Mouse (Mus musculus): ENCODE data around the gene Atp6ap1.

Gene Atp6ap1

DNA sequence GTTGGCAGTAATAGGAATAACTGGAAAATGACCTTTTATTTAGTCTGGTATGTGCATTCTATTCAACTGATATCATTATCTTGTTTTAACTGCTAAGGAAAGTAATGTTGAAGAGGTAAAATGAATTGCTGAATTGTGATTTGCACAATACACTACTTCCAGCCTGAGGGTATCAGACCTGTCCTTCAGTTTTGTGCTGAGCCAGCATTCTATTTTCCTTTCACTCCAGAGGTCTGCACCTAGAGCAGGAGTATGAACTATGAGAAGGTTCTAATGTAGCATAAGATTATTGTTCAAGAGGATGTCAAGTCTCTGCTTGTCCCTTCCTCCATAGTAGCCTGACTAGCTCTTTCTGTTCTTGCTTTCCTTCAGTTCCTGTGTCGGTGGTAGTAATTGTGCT is 1.5 kb downstream of the Atp6ap1 start:
- ATAC-seq (ENCODE audit: insufficient number of reproducible peaks, low FRiP score, low TSS enrichment), result no peak

DNA sequence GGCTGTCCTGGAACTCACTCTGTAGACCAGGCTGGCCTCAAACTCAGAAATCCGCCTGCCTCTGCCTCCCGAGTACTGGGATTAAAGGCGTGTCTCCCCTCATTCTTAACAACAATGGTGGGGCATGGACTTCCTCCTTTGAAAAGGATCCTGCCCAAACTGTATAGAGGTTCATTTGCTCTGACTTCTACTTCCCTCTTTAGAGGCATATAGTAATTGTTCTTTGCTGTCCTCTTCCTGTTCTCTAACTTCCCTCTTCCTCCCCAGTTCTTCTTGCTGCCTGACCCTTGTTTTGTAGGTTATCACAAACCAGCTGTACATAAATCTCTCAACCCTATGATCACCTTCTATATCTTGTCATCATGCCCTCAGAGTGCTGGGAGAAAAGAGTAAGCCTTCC is 2.8 kb downstream of the Atp6ap1 start:
- no peak for ATAC-seq (ENCODE audit: insufficient number of reproducible peaks, low FRiP score, low TSS enrichment)

DNA sequence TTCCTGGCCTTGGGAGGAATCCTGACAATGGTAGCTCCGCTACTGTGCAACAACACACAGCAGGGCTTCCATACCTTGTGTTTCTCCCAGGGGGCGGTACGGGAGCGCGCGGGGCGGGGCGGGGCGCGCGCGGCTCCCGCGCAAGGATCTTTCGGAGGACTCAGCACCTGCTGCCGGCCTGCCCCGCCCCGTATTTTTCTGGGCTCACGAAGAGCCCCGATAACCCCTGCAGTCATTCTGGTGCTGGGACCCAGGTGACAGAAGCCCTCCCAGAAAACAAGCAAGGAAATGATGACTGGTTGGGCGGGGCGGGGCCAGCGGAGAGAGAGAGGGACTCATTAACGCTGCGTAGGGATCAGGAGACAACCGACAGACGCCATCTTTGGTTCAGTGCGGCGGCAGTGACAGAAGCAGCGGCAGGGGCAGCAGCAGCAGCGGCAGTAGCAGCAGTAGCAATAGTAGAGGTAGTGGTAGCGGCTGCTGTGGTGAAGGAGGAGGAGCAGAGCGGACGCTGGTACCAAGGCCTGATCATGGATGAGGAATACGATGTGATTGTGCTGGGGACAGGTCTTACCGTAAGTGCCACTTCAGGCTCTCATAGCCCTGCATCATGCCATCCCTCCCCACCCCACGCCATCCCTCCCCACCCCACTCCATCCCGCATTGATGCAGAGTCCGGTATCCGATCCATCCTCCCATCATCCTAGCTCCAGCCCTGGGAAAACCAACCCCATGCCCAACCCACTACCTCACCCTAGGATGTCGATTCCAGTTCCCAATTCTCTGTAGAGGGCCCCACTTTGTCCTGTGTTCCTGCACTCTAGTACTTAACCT is 8.2 kb downstream of the Atp6ap1 start, which contains the start of gene Gdi1:
TSS of gene Gdi1 (plus strand) at position 132 of the 834 bp plus-strand sequence.
- peak; percentile 64 for ATAC-seq (ENCODE audit: insufficient number of reproducible peaks, low FRiP score, low TSS enrichment)

- peak; percentile 88; the same call in 1 of the 2 replicates for ATAC-seq (ENCODE audit: insufficient number of reproducible peaks, low FRiP score, low TSS enrichment)
Measured at GRCm38 (mm10) chrX:74312540-74313464, 15.9 kb downstream of the Atp6ap1 start, which contains the start of gene Fam50a. Gene Fam50a, plus strand, starts transcription at chrX:74313033.

DNA sequence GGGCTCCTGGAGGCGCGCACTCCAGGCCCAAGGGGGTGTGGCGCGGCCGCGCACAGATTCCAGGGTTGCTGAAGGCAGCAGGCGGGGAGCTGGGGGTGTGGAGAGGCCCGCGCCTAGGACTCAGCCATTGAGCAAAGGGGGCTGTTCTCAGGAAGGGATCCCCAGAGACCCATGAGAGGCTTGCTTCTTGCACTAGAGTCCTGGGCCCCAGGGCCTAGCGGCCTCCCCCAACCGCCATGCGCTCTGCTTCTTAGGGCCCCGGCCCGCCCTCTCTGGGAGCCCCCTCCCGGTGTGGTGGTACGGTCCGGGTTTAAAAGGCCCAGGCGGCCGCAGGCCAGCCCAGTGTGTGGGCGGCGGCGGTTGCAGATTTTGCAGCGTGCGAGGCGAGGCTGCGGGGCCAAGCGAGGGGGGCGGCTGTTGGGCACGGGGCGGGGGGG is 31.8 kb downstream of the Atp6ap1 start, which contains the start of gene Plxna3:
TSS of gene Plxna3 (plus strand) at position 342 of the 437 bp plus-strand sequence.
- ATAC-seq (ENCODE audit: insufficient number of reproducible peaks, low FRiP score, low TSS enrichment), result peak; percentile 80

- ATAC-seq (ENCODE audit: insufficient number of reproducible peaks, low FRiP score, low TSS enrichment), result no peak
Measured at GRCm38 (mm10) chrX:74329215-74329671, 32.3 kb downstream of the Atp6ap1 start.

- ATAC-seq (ENCODE audit: insufficient number of reproducible peaks, low FRiP score, low TSS enrichment), result 0 out of 2 replicates have a peak, but pooled peaks have one; percentile 31
Measured at GRCm38 (mm10) chrX:74330166-74330930, 33.5 kb downstream of the Atp6ap1 start.

DNA sequence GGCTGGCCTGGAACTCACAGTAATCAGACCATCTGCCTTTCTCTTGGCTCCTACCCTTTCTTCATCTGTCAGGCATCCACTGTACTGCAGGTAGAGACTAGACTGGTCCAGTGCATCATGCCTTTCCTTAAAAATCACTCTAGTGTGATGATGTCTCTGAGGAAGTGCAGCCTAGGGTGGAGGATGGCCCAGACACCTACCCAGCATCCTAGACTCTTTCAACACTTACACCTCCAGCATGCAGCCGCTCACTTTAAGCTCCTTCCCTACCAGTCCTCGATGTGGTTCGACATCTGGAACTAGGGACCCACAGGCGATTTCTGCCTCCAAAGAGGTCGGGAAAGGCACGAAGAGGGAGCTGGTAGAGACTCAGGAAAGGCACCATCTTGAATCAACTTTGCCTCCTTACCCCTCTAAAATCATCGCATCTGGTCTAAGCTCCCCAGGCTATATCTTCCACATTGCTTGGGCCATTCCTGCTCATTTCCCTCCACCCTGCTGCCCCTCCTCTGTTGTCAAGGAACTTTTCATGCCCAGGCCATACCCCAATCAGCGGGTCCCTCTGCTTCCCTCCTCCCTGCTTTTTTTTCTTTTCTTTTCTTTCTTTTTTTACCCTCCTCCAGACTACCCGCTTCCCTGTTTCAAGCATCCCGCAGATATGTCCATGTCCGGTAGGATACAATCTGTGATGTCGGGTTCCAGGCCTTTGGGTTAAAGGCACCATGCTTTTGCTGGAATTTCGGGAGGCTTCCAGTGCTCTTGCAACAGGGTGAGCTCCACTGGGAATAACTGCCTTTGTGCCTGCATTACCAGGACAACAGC is 56.0 kb downstream of the Atp6ap1 start:
- ATAC-seq (ENCODE audit: insufficient number of reproducible peaks, low FRiP score, low TSS enrichment), result no peak

GRCm38 (mm10) chrX:74353467-74353770 is 56.5 kb downstream of the Atp6ap1 start, which contains the start of gene Lage3:
Gene Lage3, minus strand, starts transcription at chrX:74353618.
- peak; percentile 83; the same call in 1 of the 2 replicates for ATAC-seq (ENCODE audit: insufficient number of reproducible peaks, low FRiP score, low TSS enrichment)
